Mouse (Mus musculus): ENCODE results near the gene N4bp2l1. TPM values are rescaled to one million over a fixed set of nuclear protein-coding genes. Genes with fewer than 3 reads are reported as not detected.

Gene N4bp2l1
- polyA plus RNA-seq, 1 experiment from 2014 or later = 5.8 TPM

GRCm38 (mm10) chr5:150592186-150592903, 4.6 kb downstream of the N4bp2l1 start:
- Histone ChIP-seq H3K4me1 (ENCODE audit: insufficient read depth, low read length) (peaks cover 11% of the 10 kb centered on the region), H3K27me3 (ENCODE audit: insufficient read depth, low read length) (0 out of 2 replicates have a peak, but pooled peaks cover 8% of the 10 kb centered on the region), H3K36me3 (ENCODE audit: insufficient read depth, low read length) (no peaks in the 10 kb centered on the region), H3K4me2 (replicated peaks; ENCODE audit: low read depth, low read length) (0 out of 2 replicates have a peak overlapping the region, but pooled peaks have one; percentile 100), H3K9ac (replicated peaks; ENCODE audit: low read length) (no peak overlapping the region), H3K27ac (ENCODE audit: low read length) (no peak overlapping the region), H3K4me3 (ENCODE audit: low read length) (no peak overlapping the region), H3K9me3 (ENCODE audit: low read length) (no peaks in the 10 kb centered on the region)
- ATAC-seq (ENCODE audit: low FRiP score, low TSS enrichment) = no peak
- WGBS = 77% methylated on average over 13 of the region's 13 CpGs

DNA sequence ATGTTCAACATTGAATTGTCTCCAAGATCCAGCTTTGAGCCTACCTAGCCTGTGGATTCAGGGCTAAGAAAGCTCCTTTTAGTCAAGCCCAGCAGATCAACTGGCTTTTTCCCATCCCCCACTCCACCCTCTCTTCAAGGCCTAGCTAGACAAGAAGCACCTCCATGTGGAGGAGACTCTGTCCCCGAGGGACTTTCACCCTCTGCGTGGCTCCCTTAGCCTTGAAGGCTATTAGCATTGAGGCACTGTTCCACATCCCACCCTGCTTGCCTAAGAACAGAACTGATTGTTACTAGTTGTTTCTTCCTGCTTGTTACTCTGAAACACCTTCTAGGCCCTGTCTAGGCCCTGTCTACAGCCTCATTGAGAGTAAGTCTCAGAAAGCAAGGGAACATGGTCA, 7.0 kb downstream of the N4bp2l1 start:
- 74% methylated on average over 2 of the region's 2 CpGs for WGBS
- Histone ChIP-seq H3K4me3 (ENCODE audit: low read length) (no peak overlapping the region), H3K9me3 (ENCODE audit: low read length) (no peaks in the 10 kb centered on the region), H3K9ac (replicated peaks; ENCODE audit: low read length) (no peak overlapping the region), H3K4me1 (ENCODE audit: insufficient read depth, low read length) (peaks cover 10% of the 10 kb centered on the region), H3K36me3 (ENCODE audit: insufficient read depth, low read length) (no peaks in the 10 kb centered on the region), H3K4me2 (replicated peaks; ENCODE audit: low read depth, low read length) (no peak overlapping the region), H3K27me3 (ENCODE audit: insufficient read depth, low read length) (0 out of 2 replicates have a peak, but pooled peaks cover 3% of the 10 kb centered on the region), H3K27ac (ENCODE audit: low read length) (no peak overlapping the region)
- ATAC-seq (ENCODE audit: low FRiP score, low TSS enrichment) = no peak

GRCm38 (mm10) chr5:150584337-150584729, 12.7 kb downstream of the N4bp2l1 start:
- H3K4me1 ChIP-seq (ENCODE audit: insufficient read depth, low read length) = peaks cover 2% of the 10 kb centered on the region; the same call in 1 of the 2 replicates
- no peak overlapping the region for H3K9ac ChIP-seq (replicated peaks; ENCODE audit: low read length)
- H3K36me3 ChIP-seq (ENCODE audit: insufficient read depth, low read length) = no peaks in the 10 kb centered on the region
- no peak for ATAC-seq (ENCODE audit: low FRiP score, low TSS enrichment)
- H3K27ac ChIP-seq (ENCODE audit: low read length) = no peak overlapping the region
- H3K4me3 ChIP-seq (ENCODE audit: low read length) = no peak overlapping the region
- H3K27me3 ChIP-seq (ENCODE audit: insufficient read depth, low read length) = no peaks in the 10 kb centered on the region
- WGBS = 25% methylated on average over 6 of the region's 6 CpGs
- no peak overlapping the region for H3K4me2 ChIP-seq (replicated peaks; ENCODE audit: low read depth, low read length)
- H3K9me3 ChIP-seq (ENCODE audit: low read length) = no peaks in the 10 kb centered on the region

- no peak overlapping the region for H3K27ac ChIP-seq (ENCODE audit: low read length)
- ATAC-seq (ENCODE audit: low FRiP score, low TSS enrichment) = peak; percentile 70
- H3K9me3 ChIP-seq (ENCODE audit: low read length) = no peaks in the 10 kb centered on the region
- no peak overlapping the region for H3K9ac ChIP-seq (replicated peaks; ENCODE audit: low read length)
- H3K4me3 ChIP-seq (ENCODE audit: low read length) = no peak overlapping the region
- peaks cover 8% of the 10 kb centered on the region for H3K4me1 ChIP-seq (ENCODE audit: insufficient read depth, low read length)
- no peak overlapping the region for H3K4me2 ChIP-seq (replicated peaks; ENCODE audit: low read depth, low read length)
- no peaks in the 10 kb centered on the region for H3K36me3 ChIP-seq (ENCODE audit: insufficient read depth, low read length)
- whole genome bisulfite sequencing = 48% methylated on average over 5 of the region's 5 CpGs
- H3K27me3 ChIP-seq (ENCODE audit: insufficient read depth, low read length) = no peaks in the 10 kb centered on the region
Measured at GRCm38 (mm10) chr5:150583622-150584336, 13.2 kb downstream of the N4bp2l1 start.

GRCm38 (mm10) chr5:150583181-150583580, 13.8 kb downstream of the N4bp2l1 start:
- H3K4me2 ChIP-seq (replicated peaks; ENCODE audit: low read depth, low read length) = no peak overlapping the region
- no peak overlapping the region for H3K4me3 ChIP-seq (ENCODE audit: low read length)
- no peaks in the 10 kb centered on the region for H3K36me3 ChIP-seq (ENCODE audit: insufficient read depth, low read length)
- no peak overlapping the region for H3K27ac ChIP-seq (ENCODE audit: low read length)
- H3K27me3 ChIP-seq (ENCODE audit: insufficient read depth, low read length) = no peaks in the 10 kb centered on the region
- no peak overlapping the region for H3K9ac ChIP-seq (replicated peaks; ENCODE audit: low read length)
- WGBS = 78% methylated on average over 5 of the region's 5 CpGs
- peaks cover 8% of the 10 kb centered on the region for H3K4me1 ChIP-seq (ENCODE audit: insufficient read depth, low read length)
- no peaks in the 10 kb centered on the region for H3K9me3 ChIP-seq (ENCODE audit: low read length)
- ATAC-seq (ENCODE audit: low FRiP score, low TSS enrichment) = no peak

GRCm38 (mm10) chr5:150581180-150581579, 15.8 kb downstream of the N4bp2l1 start:
- H3K9ac ChIP-seq (replicated peaks; ENCODE audit: low read length) = no peak overlapping the region
- ATAC-seq (ENCODE audit: low FRiP score, low TSS enrichment) = no peak
- no peaks in the 10 kb centered on the region for H3K36me3 ChIP-seq (ENCODE audit: insufficient read depth, low read length)
- no peak overlapping the region for H3K4me2 ChIP-seq (replicated peaks; ENCODE audit: low read depth, low read length)
- H3K4me3 ChIP-seq (ENCODE audit: low read length) = no peak overlapping the region
- no peak overlapping the region for H3K27ac ChIP-seq (ENCODE audit: low read length)
- no peaks in the 10 kb centered on the region for H3K27me3 ChIP-seq (ENCODE audit: insufficient read depth, low read length)
- 81% methylated on average over 6 of the region's 6 CpGs for WGBS
- no peaks in the 10 kb centered on the region for H3K9me3 ChIP-seq (ENCODE audit: low read length)
- peaks cover 8% of the 10 kb centered on the region for H3K4me1 ChIP-seq (ENCODE audit: insufficient read depth, low read length)

GRCm38 (mm10) chr5:150578613-150579171, 18.3 kb downstream of the N4bp2l1 start:
- H3K9me3 ChIP-seq (ENCODE audit: low read length) = no peaks in the 10 kb centered on the region
- H3K4me2 ChIP-seq (replicated peaks; ENCODE audit: low read depth, low read length) = no peak overlapping the region
- 39% methylated on average over 6 of the region's 6 CpGs for WGBS
- no peaks in the 10 kb centered on the region for H3K36me3 ChIP-seq (ENCODE audit: insufficient read depth, low read length)
- no peak overlapping the region for H3K27ac ChIP-seq (ENCODE audit: low read length)
- H3K4me1 ChIP-seq (ENCODE audit: insufficient read depth, low read length) = peaks cover 8% of the 10 kb centered on the region
- no peak overlapping the region for H3K9ac ChIP-seq (replicated peaks; ENCODE audit: low read length)
- no peak overlapping the region for H3K4me3 ChIP-seq (ENCODE audit: low read length)
- ATAC-seq (ENCODE audit: low FRiP score, low TSS enrichment) = peak; percentile 33; the same call in 1 of the 2 replicates
- no peaks in the 10 kb centered on the region for H3K27me3 ChIP-seq (ENCODE audit: insufficient read depth, low read length)

DNA sequence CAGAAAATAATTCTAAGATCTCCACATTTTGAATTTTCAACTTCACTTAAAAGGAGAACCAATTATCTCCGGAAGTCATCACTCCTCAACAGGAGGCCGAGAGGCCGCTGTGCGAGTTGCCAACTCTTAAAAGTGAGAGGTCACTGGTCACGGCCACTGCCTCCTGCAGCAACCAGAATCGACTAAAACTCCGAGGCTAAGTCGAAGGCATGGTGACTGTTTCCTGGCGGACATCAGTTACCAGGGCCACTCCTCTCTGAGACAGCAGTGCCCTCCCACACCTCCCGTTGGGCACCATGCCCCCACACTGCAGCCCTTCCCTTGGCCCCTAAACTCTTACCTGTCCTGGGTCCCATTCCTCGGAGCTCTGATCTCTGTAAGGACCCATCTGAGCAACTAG, 20.2 kb downstream of the N4bp2l1 start:
- no peak for ATAC-seq (ENCODE audit: low FRiP score, low TSS enrichment)
- H3K27ac ChIP-seq (ENCODE audit: low read length) = no peak overlapping the region
- no peaks in the 10 kb centered on the region for H3K27me3 ChIP-seq (ENCODE audit: insufficient read depth, low read length)
- no peaks in the 10 kb centered on the region for H3K9me3 ChIP-seq (ENCODE audit: low read length)
- H3K4me1 ChIP-seq (ENCODE audit: insufficient read depth, low read length) = peaks cover 8% of the 10 kb centered on the region
- H3K4me3 ChIP-seq (ENCODE audit: low read length) = no peak overlapping the region
- H3K9ac ChIP-seq (replicated peaks; ENCODE audit: low read length) = no peak overlapping the region
- no peak overlapping the region for H3K4me2 ChIP-seq (replicated peaks; ENCODE audit: low read depth, low read length)
- H3K36me3 ChIP-seq (ENCODE audit: insufficient read depth, low read length) = 0 out of 2 replicates have a peak, but pooled peaks cover under 1% of the 10 kb centered on the region
- 57% methylated on average over 11 of the region's 11 CpGs for WGBS

DNA sequence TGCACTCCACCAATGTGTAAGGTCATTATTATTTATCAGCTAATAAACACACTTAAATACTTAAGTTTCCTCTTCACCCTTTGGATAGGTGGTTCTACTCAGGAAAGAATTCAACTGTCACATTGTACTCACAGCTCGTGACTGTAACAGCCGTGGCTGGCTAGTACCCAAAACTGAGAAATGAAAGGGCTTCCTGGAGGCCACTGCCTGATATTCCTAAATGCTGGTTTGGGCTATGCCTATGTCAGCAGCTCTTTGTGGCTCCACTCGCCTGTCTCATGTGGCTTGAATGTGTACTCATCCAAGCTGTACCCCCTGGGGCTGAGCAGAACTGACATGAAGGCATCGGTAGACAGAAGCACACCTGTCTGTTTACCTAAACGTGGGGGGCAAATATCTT, 22.1 kb downstream of the N4bp2l1 start:
- Histone ChIP-seq H3K9ac (replicated peaks; ENCODE audit: low read length) (no peak overlapping the region), H3K4me2 (replicated peaks; ENCODE audit: low read depth, low read length) (no peak overlapping the region), H3K27ac (ENCODE audit: low read length) (no peak overlapping the region), H3K4me1 (ENCODE audit: insufficient read depth, low read length) (peaks cover 8% of the 10 kb centered on the region), H3K9me3 (ENCODE audit: low read length) (no peaks in the 10 kb centered on the region), H3K36me3 (ENCODE audit: insufficient read depth, low read length) (0 out of 2 replicates have a peak, but pooled peaks cover 3% of the 10 kb centered on the region), H3K27me3 (ENCODE audit: insufficient read depth, low read length) (no peaks in the 10 kb centered on the region), H3K4me3 (ENCODE audit: low read length) (no peak overlapping the region)
- ATAC-seq (ENCODE audit: low FRiP score, low TSS enrichment) = no peak
- 70% methylated on average over 5 of the region's 5 CpGs for WGBS
